Mouse (Mus musculus) E14TG2a.4 (cell line): ENCODE measurements at regions not wholly inside any gene's neighbourhood (a gene's known extent, or its start where the extent isn't known, plus 50 kb on each side); places are given as distances from the start of the nearest gene placed in this dataset.

ENCODE experiments used
- CTCF ChIP-seq: conservative IDR thresholded peaks from 2 replicates; pipeline ENCODE4 v1.5.1; 2014; ENCODE audit warnings: low read length
- NANOG ChIP-seq: IDR thresholded peaks from 2 replicates; pipeline ENCODE4 v1.6.1; 2014; ENCODE audit warnings: borderline replicate concordance, low read length, mixed read lengths
- POU5F1 ChIP-seq: IDR thresholded peaks from 2 replicates; pipeline ENCODE4 v1.6.1; 2014; ENCODE audit warnings: low read length, borderline replicate concordance

GRCm38 (mm10) chr12:39757975-39758374 lies 279.9 kb downstream of the Arl4a start:
- no peak for TF ChIP-seq CTCF
- TF ChIP-seq NANOG, result no peak
- no peak for TF ChIP-seq POU5F1
